Mouse (Mus musculus) frontal cortex, postnatal 10 days (tissue): ENCODE data around the gene 1110012L19Rik.
"Not testable (repeated sequence)": the region's sequence is repeated elsewhere in the genome, so short reads cannot be mapped to it uniquely, and the experiment has no call there.

Source experiments
- DNase-seq, 2 experiments: peaks; one replicate each; pipeline ENCODE4 v3.0.0; 2022; ENCODE audit warnings: low spot score in 2 of 2, mixed read lengths in 1 of 2

1110012L19Rik gene

DNA sequence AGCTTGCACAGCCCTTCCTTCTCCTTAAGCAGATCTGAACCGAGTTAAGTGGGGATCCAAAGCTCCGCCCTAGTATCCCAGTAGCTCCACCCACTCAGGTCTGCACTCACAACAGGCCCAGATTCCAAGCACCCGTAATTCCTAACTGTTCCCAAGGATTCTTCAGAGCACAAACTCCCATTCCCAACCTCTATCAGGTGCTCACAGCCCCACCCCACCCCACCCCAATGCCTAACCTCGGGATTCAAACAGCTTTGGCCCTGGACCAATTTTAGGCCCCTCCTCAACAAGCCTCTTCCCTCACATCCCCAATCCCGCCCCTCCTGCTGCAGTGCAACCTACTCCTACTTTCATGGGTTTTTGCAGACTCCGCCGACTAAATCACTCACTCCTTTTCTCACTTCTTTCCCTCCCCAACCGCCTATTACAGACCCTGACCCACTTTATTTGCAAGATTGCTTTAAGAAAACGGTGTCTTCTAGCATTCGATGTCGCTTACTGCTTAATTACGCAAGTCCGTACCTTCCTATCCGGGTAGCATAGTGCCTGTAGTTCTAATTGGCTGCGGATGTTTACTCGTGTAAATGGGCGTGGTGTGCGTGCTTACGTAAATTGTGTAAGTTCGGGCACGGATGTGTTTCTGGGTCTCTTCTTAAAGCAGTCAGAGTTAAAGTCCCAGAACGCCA lies at the start of gene 1110012L19Rik:
Gene 1110012L19Rik, plus strand, starts transcription at position 602 of the 686 bp plus-strand sequence.
- peak; percentile 63 to 66 for DNase-seq

DNA sequence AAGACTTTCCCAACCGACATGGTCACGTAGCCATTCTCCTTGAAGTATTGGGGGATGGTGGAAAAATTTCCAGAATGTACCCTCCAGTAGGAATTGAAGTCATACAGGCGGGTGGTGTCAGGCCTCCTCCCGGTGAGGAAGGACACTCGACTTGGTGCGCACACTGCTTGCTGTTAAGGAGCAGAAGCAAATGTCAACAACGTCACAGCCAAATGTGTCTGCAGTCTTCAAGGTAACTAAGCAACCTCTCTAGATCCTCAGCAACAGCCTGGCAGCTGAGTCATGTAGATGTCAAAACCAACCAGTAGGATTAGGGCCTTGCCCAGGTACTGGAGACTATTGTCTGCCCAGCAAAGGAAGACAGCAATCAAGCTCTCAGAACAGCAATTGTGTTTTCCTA lies 22.7 kb upstream of the 1110012L19Rik start:
- no peak for DNase-seq

DNA sequence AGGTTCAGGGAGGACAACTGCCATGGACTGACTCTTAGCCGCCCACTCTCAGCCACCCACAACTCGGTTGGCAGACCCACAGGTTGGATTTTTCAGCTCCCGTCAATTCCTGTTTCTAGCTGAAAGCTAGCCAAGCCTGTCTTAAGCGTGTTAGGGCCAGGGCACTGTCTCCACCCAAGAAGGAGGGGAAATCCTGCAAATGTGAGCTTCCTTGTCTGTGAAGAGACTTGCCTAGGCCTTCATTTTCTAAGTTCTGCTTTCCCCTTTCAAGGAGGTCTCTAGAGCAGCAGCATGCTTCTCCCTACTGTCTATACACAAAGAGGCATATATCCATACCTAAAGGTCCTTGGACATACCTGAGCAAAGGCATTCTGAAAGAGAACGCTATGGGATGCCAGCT lies 22.2 kb upstream of the 1110012L19Rik start:
- DNase-seq: no peak

DNA sequence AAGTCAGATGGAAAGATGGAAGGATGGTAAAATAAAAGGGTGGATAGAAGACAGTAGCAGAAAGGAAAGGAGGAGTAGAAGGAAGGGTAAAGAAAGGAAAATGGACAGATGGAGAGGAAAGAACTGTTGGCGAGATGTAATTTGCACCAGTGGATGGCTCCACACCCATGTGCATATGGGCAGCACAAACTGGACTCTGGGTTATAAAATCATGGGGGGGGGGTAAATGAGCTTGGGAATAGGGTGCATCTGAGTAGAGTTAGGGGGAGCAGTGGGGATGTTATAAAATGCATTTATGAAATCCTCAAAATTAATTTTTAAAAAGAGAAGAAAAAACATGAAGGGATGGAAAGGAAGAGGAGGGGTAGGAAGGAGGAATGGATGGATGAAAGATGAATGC lies 21.5 kb upstream of the 1110012L19Rik start:
- DNase-seq: no peak

DNA sequence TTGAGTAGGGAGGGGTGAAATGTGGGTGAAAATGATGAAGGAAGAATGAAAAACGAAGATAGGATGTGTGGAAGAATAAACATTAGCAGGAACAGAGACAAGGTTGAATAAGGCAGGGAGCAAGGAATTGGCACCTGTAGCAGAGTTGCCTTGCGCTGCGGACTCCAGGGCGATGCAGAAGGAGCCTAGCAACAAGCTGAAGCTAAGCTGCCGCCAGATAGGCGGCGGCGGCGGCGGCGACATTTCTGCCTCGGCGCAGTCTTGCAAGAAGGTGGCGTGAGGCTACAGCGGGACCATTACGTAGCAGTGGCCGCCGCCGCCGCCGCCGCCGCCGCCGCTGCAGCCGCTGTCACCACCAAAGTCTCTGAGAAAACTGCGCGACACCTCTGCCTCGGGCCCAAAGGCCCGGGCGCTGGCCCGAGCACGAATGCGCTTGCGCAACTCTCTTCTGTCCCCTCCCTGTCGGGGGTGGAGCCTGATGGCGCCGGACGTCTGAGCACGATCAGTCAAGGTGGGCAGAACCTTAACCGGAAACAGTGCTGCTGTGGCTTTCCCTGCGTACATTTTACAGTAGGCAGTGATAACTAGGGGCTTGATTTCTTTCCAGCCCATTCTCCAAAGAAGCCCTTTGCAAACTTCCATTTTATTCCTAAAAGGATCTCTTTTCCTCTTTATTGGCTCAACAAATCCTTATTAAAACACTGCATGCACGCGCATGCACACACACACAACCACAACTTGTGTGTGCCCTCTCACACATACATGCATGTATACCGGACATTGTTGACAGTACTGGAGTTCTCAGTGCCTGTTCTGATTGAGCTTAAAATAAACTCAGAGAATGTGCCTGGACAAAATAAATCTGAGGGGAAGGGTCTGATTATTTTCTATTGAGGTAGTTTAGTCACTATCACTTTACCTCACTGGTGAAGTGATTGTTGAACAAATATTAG lies 20.7 kb upstream of the 1110012L19Rik start, which contains the start of gene Ids:
Gene Ids, minus strand, starts transcription at position 424 of the 953 bp plus-strand sequence.
- peak; percentile 79 to 82 for DNase-seq

DNA sequence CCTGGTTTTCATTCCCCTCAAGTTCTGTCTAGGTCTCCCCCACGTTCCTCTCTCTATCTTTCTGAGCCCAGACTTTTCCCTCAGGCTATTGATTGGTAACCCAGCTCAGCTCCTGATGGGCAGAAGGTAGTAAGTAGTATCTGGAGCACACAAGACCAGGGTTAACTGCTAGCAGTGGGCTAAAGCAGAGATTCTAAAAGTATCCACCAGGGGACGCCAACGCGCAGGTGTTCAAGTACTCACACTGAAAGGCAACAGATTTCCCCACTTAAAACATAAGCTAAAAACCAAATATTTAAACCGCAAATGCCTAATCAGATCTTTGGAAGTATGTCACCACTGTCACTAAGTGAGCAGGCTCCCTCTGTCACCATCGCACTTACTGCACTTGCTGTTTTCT lies 15.9 kb upstream of the 1110012L19Rik start:
- not testable (repeated sequence) for DNase-seq

DNA sequence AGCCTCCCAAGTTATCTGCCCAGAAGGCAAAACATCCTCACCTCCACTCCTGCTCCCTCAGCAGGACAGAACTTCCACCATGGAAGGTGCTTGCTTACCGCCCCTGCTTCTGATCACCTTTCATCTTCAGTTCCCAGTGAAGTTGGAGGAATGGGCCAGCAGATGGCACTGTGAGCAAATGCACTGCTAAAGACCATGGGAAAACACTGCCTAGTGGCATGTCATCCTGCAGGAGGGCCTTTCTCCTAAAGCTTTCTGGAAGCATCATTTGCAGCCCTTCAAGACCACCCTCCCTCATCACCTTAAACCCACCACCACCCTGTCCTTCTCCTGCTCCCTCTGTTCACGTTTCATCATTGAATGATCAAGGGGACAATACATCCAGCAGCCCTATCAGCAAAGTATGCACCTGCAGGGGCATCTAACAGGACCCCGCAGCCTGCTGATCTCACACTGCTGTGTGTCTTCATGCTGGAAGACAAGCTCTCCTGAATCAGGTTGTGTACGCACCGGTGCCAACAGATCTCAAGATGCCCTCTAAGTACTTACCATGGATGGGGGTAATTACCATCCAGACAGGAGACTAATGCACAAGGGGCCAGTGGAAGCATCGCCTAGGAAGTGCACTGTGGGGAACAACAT lies 11.1 kb upstream of the 1110012L19Rik start:
- DNase-seq: not testable (repeated sequence)

DNA sequence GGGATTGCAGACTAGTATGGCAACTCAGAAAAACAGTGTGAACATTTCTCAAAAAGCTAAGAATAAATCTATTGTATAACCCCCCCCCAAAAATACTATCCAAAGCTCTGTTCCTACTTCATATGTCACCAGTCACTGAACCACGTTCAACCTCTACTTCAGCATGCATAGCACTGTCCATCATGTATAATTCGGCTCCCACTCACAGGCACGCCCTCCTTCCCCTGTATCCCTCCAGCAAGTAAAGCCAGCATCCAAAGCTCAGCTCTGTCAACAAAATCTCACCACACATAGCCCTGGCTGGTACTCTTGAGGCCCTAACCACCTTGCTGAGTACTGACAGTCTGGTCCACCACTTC lies 781 bp upstream of the 1110012L19Rik start:
- no peak for DNase-seq

DNA sequence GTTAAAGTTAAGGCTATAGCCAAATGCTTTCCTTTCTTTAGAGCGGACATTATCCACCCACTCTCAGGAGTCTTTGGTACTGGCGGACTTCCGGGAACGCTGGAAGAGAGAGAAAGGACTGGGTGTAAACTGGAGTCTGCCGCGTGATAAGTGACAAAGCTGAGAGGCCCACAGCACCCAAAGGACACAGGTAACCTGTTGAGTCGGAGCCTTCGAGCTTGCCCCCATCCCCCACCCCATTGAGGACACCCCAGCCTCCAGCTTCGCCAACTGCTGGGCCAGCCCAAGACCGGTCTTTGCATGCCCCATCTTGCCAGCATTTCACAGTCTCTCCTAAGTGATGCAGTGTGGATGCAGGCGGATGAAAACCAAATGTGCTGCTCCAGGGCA lies 280 bp downstream of the 1110012L19Rik start:
- peak in 1 of 2 experiments; percentile 19 for DNase-seq

DNA sequence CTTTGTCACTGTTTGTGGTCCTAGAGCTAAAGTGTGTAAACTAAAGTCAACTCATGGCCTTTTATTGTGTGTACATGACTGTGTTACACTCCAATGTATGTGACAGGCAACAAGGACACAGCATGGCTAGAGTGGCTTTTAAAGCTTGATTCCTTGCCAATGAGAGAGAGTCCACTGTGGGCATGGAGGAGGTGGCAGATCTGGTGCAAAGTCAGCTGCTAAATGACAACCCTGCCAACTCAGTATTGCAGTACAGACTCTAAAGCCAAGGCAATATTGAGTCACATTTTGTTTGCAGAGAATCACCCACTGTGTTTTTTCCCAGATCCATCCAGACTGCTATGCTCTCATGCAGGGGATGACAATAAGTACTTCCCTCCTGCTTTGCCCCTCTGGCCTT lies 7.0 kb downstream of the 1110012L19Rik start:
- DNase-seq: not testable (repeated sequence)

DNA sequence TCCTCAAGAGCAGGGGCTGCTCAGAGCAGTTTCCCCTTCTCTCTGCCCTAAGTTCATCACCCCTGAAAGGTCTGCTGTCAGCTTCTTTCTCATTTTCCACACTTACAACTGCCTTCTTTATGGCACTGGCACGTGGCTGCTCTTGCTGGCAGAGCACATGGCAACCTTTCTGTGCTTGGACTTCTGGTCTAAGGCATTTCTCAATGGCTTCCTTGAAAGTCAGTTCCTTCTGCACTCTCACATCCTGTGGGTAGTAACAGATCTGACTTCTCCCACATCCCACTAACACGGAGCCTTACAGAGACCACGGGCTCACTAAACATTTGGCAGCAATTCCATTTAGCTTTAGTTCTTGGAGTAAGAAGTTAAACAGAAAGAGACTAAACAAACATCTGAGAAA lies 39.8 kb downstream of the 1110012L19Rik start:
- DNase-seq: not testable (repeated sequence)
